20 mouse cellular contexts compared by ENCODE assay signal in genomic region chr16:50298743-50299443, GRCm38 (mm10).
A peak's percentile ranks its signal among the peaks of the same experiment; 100 is the strongest.
DNase-seq lines count a peak whose midpoint lies in the region; ATAC-seq and TF ChIP-seq lines count a peak whose summit lies in the region.
"Had no signal": no experiment of that assay in that cellular context is flagged by ENCODE, and none has a peak within 500 bp of the region (broad histone marks: within the 10 kb centered on the region; RNA-seq: fewer than 3 reads in every experiment).

No protein-coding gene starts in this region.

- peak overlapping the region; percentile 85 for H3K4me2 ChIP-seq in CH12.LX (ENCODE audit: insufficient read depth, low read depth, poor library complexity, severe bottlenecking)
- no peak overlapping the region for H3K4me2 ChIP-seq in embryonic facial prominence, embryonic 14.5 days (ENCODE audit: low read depth, low read length)
- H3K4me2 ChIP-seq in kidney, embryonic 14.5 days (replicated peaks; ENCODE audit: low read depth, low read length): no peak overlapping the region
- H3K4me2 ChIP-seq: embryonic facial prominence, embryonic 12.5 days; forebrain, embryonic 12.5 days; heart, embryonic 11.5 days; midbrain, embryonic 12.5 days had no signal

- H3K4me3 ChIP-seq in CH12.LX (replicated peaks in 1 of 3; ENCODE audit: low read depth in 2 of 3, low read length in 2 of 3, poor library complexity in 1 of 3): no peak overlapping the region
- H3K4me3 ChIP-seq in embryonic facial prominence, embryonic 14.5 days (ENCODE audit: low read depth, low read length): no peak overlapping the region
- H3K4me3 ChIP-seq in kidney, embryonic 14.5 days (ENCODE audit: low read length): no peak overlapping the region
- H3K4me3 ChIP-seq: embryonic facial prominence, embryonic 12.5 days; erythroblast, embryonic 14.5 days; forebrain, embryonic 12.5 days; hindbrain, embryonic 10.5 days; midbrain, embryonic 12.5 days had no signal

- no peak for TF ChIP-seq RAD21 in CH12.LX (IDR thresholded peaks at IDR 0.05; ENCODE audit: low read depth, low read length)

- H3K36me3 ChIP-seq in CH12.LX (replicated peaks in 1 of 2; ENCODE audit: control insufficient read depth in 1 of 2, insufficient read depth in 1 of 2, low read length in 1 of 2): peaks cover 0 to 5% of the 10 kb centered on the region in 2 experiments
- H3K36me3 ChIP-seq in embryonic facial prominence, embryonic 14.5 days (ENCODE audit: control insufficient read depth, insufficient read depth, low read length): no peaks in the 10 kb centered on the region
- H3K36me3 ChIP-seq in kidney, embryonic 14.5 days (ENCODE audit: control insufficient read depth, insufficient read depth, low read length): no peaks in the 10 kb centered on the region
- H3K36me3 ChIP-seq: embryonic facial prominence, embryonic 12.5 days; forebrain, embryonic 12.5 days; hindbrain, embryonic 10.5 days; midbrain, embryonic 12.5 days had no signal

- TF ChIP-seq EP300 in CH12.LX (IDR thresholded peaks at IDR 0.05; ENCODE audit: low read length): peak; percentile 79

- no peak for ATAC-seq in embryonic facial prominence, embryonic 14.5 days (ENCODE audit: low read depth)
- peak; percentile 69 for ATAC-seq in megakaryocyte progenitor cell, adult 5-6 weeks (replicated peaks; ENCODE audit: poor library complexity)
- no peak for ATAC-seq in kidney, embryonic 14.5 days (ENCODE audit: low FRiP score, low TSS enrichment)

- H3K27me3 ChIP-seq in CH12.LX (replicated peaks): no peaks in the 10 kb centered on the region
- H3K27me3 ChIP-seq in embryonic facial prominence, embryonic 14.5 days (replicated peaks; ENCODE audit: control insufficient read depth, insufficient read depth, low read length): no peaks in the 10 kb centered on the region
- no peaks in the 10 kb centered on the region for H3K27me3 ChIP-seq in kidney, embryonic 14.5 days (ENCODE audit: control insufficient read depth, insufficient read depth, low read length)
- H3K27me3 ChIP-seq: embryonic facial prominence, embryonic 12.5 days; forebrain, embryonic 12.5 days; midbrain, embryonic 12.5 days had no signal

- H3K4me1 ChIP-seq in CH12.LX (ENCODE audit: control insufficient read depth in 1 of 2, insufficient read depth in 2 of 2): peaks cover 2 to 34% of the 10 kb centered on the region in 2 experiments; a peak in 3 of 4 replicates
- H3K4me1 ChIP-seq in embryonic facial prominence, embryonic 14.5 days (ENCODE audit: control insufficient read depth, insufficient read depth, low read length): no peaks in the 10 kb centered on the region
- no peaks in the 10 kb centered on the region for H3K4me1 ChIP-seq in kidney, embryonic 14.5 days (ENCODE audit: control insufficient read depth, insufficient read depth, low read length)
- H3K4me1 ChIP-seq: embryonic facial prominence, embryonic 12.5 days; forebrain, embryonic 12.5 days; hindbrain, embryonic 10.5 days; midbrain, embryonic 12.5 days had no signal

- DNase-seq in embryo, embryonic 10 days (ENCODE audit: low spot score): peak; percentile 25
- DNase-seq in embryo, embryonic 9.5 days (ENCODE audit: extremely low spot score): no peak
- DNase-seq in CH12.LX (ENCODE audit: extremely low read depth): peak; percentile 56
- DNase-seq in embryonic facial prominence, embryonic 14.5 days (ENCODE audit: low spot score): peak; percentile 33
- DNase-seq in cerebellum, adult 11-12 months: no peak
- DNase-seq in left cerebral cortex, adult 18-20 months (ENCODE audit: low spot score in 2 of 2): no peak
- DNase-seq: adrenal gland, postnatal 14 days; cerebellum, adult 11 months; cerebellum, postnatal 14 days; kidney, adult 2 months; kidney, postnatal 14 days had no signal

- in situ Hi-C loops in CH12.LX (cut with MboI; ENCODE audit: low pct_ligation_motif_present, low pct_unique_long_range_greater_than_20kb, low sequenced_read_pairs): no loop called here

- no peak for TF ChIP-seq POLR2A in CH12.LX (IDR thresholded peaks at IDR 0.05; ENCODE audit: low read depth, low read length)

- peak overlapping the region; percentile 62 for H3K9ac ChIP-seq in CH12.LX (ENCODE audit: insufficient read depth, low read depth)
- no peak overlapping the region for H3K9ac ChIP-seq in embryonic facial prominence, embryonic 14.5 days (ENCODE audit: low read depth, low read length)
- no peak overlapping the region for H3K9ac ChIP-seq in kidney, embryonic 14.5 days (ENCODE audit: low read depth, low read length)
- H3K9ac ChIP-seq: embryonic facial prominence, embryonic 12.5 days; forebrain, embryonic 12.5 days; midbrain, embryonic 12.5 days had no signal

- 55% methylated on average over 8 of the region's 8 CpGs for WGBS in embryonic facial prominence, embryonic 14.5 days
- 66% methylated on average over 8 of the region's 8 CpGs for WGBS in kidney, embryonic 14.5 days

- no peaks in the 10 kb centered on the region for H3K79me2 ChIP-seq in CH12.LX (replicated peaks; ENCODE audit: control insufficient read depth, extremely low read depth, insufficient read depth, poor library complexity, severe bottlenecking)

- no peak overlapping the region for H3K27ac ChIP-seq in CH12.LX (ENCODE audit: insufficient read depth, low read depth)
- no peak overlapping the region for H3K27ac ChIP-seq in embryonic facial prominence, embryonic 14.5 days (replicated peaks; ENCODE audit: low read depth, low read length)
- H3K27ac ChIP-seq in kidney, embryonic 14.5 days (ENCODE audit: low read depth, low read length): no peak overlapping the region
- H3K27ac ChIP-seq: embryonic facial prominence, embryonic 12.5 days; forebrain, embryonic 12.5 days; hindbrain, embryonic 10.5 days; macrophage; midbrain, embryonic 12.5 days had no signal

- no peaks in the 10 kb centered on the region for H3K9me3 ChIP-seq in CH12.LX (replicated peaks; ENCODE audit: low read length)
- no peaks in the 10 kb centered on the region for H3K9me3 ChIP-seq in embryonic facial prominence, embryonic 14.5 days (ENCODE audit: control insufficient read depth, low read length)
- H3K9me3 ChIP-seq in kidney, embryonic 14.5 days (ENCODE audit: control insufficient read depth, low read length): no peaks in the 10 kb centered on the region
- H3K9me3 ChIP-seq: embryonic facial prominence, embryonic 12.5 days; forebrain, embryonic 12.5 days; hindbrain, embryonic 10.5 days; midbrain, embryonic 12.5 days had no signal

- dilution Hi-C loops in CH12.LX (cut with MboI; ENCODE audit: extremely low pct_ligation_motif_present, extremely low pct_unique_long_range_greater_than_20kb, low sequenced_read_pairs): no loop called here

- no peak for TF ChIP-seq CTCF in CH12.LX (conservative IDR thresholded peaks at IDR 0.05 in 1 of 2, IDR thresholded peaks at IDR 0.05 in 1 of 2; ENCODE audit: low read depth in 2 of 2, low read length in 2 of 2)

TF ChIP-seq in CH12.LX, 34 proteins besides CTCF, POLR2A, EP300 and RAD21:
- TF ChIP-seq JUN (IDR thresholded peaks at IDR 0.05; ENCODE audit: insufficient read depth, low read depth, low read length) (no peak; the same call in 1 of the 2 replicates), JUND (conservative IDR thresholded peaks at IDR 0.05; ENCODE audit: low read depth, low read length) (peak; percentile 54; the same call in 1 of the 2 replicates), NRF1 (IDR thresholded peaks at IDR 0.05; ENCODE audit: low read depth, low read length) (0 out of 2 replicates have a peak, but pooled peaks have one; percentile 19), PAX5 (IDR thresholded peaks at IDR 0.05; ENCODE audit: low read length) (no peak), ZNF384 (IDR thresholded peaks at IDR 0.05; ENCODE audit: low read depth, low read length) (no peak), USF2 (conservative IDR thresholded peaks at IDR 0.05; ENCODE audit: low read depth, low read length) (no peak), MEF2A (IDR thresholded peaks at IDR 0.05; ENCODE audit: borderline replicate concordance, low read depth, low read length) (no peak), IRF4 (IDR thresholded peaks at IDR 0.05; ENCODE audit: low read depth, low read length) (peak; percentile 82), CHD1 (IDR thresholded peaks at IDR 0.05; ENCODE audit: low read depth, low read length) (no peak), BHLHE40 (IDR thresholded peaks at IDR 0.05; ENCODE audit: low read depth, low read length) (no peak), MXI1 (IDR thresholded peaks at IDR 0.05; ENCODE audit: low read depth, low read length) (0 out of 2 replicates have a peak, but pooled peaks have one; percentile 5), ELF1 (IDR thresholded peaks at IDR 0.05; ENCODE audit: low read depth, low read length) (no peak)

Comparison
In these comparisons a context has a peak if more than half of its experiments do, and no peak if none do; other contexts are left out.
1. DNase-seq: peak in embryo, embryonic 10 days (single experiment), CH12.LX (single experiment) and embryonic facial prominence, embryonic 14.5 days (single experiment); none in embryo, embryonic 9.5 days (single experiment), cerebellum, adult 11-12 months (single experiment) and left cerebral cortex, adult 18-20 months (0 of 2).